7 mouse cellular contexts compared by ENCODE assay signal in the genomic region with DNA sequence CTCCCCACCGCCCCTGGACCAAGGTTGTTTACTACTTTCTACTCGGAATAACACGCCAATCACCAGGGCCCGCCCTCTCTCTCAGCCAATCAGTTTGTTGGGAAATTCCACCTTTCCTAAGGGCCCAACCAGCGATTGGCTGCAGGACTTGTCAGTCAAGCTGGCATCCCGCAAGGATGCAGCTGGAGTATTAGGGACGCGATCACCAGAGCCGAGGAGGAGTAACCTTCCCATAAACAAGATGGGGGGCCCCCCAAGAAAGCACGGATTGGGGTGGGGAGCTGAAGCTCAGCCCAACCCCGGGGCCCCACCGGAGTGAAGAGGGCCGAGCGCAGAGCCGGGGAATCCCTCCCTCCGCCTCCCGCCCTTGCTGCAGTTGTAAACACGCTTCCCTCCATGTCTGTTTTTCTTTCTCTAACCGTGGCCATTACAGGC.
A peak's percentile ranks its signal among the peaks of the same experiment; 100 is the strongest.
DNase-seq lines count a peak whose midpoint lies in the region; ATAC-seq lines count a peak whose summit lies in the region.

No protein-coding gene starts in this region.

- intact Hi-C loops in left cerebral cortex, postnatal 25 days (cut with DNase I), result loop anchor here (1.0 to 5.0 kb wide), 2 partner anchors 77 to 178 kb away; no protein-coding TSS in a partner anchor

- peak overlapping the region; percentile 78 for H3K4me2 ChIP-seq in intestine, embryonic 15.5 days (replicated peaks)

- no peaks in the 10 kb centered on the region for H3K36me3 ChIP-seq in intestine, embryonic 15.5 days
- no peaks in the 10 kb centered on the region for H3K36me3 ChIP-seq in midbrain, embryonic 10.5 days

- peak; percentile 96 for ATAC-seq in intestine, embryonic 15.5 days

- WGBS in intestine, embryonic 15.5 days, result under 1% methylated on average over 19 of the region's 19 CpGs
- 0% methylated on average over 19 of the region's 19 CpGs for WGBS in midbrain, embryonic 10.5 days

- DNase-seq in adrenal gland, adult (ENCODE audit: inconsistent age in 2 of 2, low spot score in 1 of 2), result peak; percentile 98 to 100
- DNase-seq in embryo, embryonic 10.5 days (ENCODE audit: low spot score), result peak; percentile 98
- peak; percentile 97 for DNase-seq in gastrocnemius, postnatal 25 days
- peak; percentile 99 to 100 for DNase-seq in left cerebral cortex, postnatal 25 days (ENCODE audit: low spot score in 2 of 2)
- DNase-seq in midbrain, embryonic 10.5 days (ENCODE audit: low spot score), result peak; percentile 93
- DNase-seq in right cerebral cortex, postnatal 4 days, result peak; percentile 99

- H3K27me3 ChIP-seq in intestine, embryonic 15.5 days (replicated peaks), result no peaks in the 10 kb centered on the region
- H3K27me3 ChIP-seq in midbrain, embryonic 10.5 days (ENCODE audit: low read depth, poor library complexity, severe bottlenecking), result no peaks in the 10 kb centered on the region

- peak overlapping the region; percentile 81 for H3K27ac ChIP-seq in intestine, embryonic 15.5 days
- H3K27ac ChIP-seq in midbrain, embryonic 10.5 days (replicated peaks), result peak overlapping the region; percentile 89

- peak overlapping the region; percentile 60 for H3K4me3 ChIP-seq in intestine, embryonic 15.5 days (replicated peaks)
- H3K4me3 ChIP-seq in midbrain, embryonic 10.5 days, result peak overlapping the region; percentile 73

- H3K9me3 ChIP-seq in intestine, embryonic 15.5 days, result no peaks in the 10 kb centered on the region
- no peaks in the 10 kb centered on the region for H3K9me3 ChIP-seq in midbrain, embryonic 10.5 days (replicated peaks)

- H3K9ac ChIP-seq in intestine, embryonic 15.5 days, result peak overlapping the region; percentile 50

- H3K4me1 ChIP-seq in intestine, embryonic 15.5 days (replicated peaks), result peaks cover 15% of the 10 kb centered on the region
- H3K4me1 ChIP-seq in midbrain, embryonic 10.5 days, result peaks cover 56% of the 10 kb centered on the region

Comparison
In these comparisons a context has a peak if more than half of its experiments do, and no peak if none do; other contexts are left out.
1. Peak in every context shown above with its lines: DNase-seq, ATAC-seq, H3K4me3 ChIP-seq and H3K27ac ChIP-seq.